Mouse (Mus musculus) megakaryocyte, embryonic 14.5 days (primary cell): ENCODE data around the gene Cdc73.

ENCODE experiments used
- FLI1 ChIP-seq: IDR thresholded peaks from 2 replicates; pipeline ENCODE4 v1.6.1; 2012; ENCODE audit warnings: low read length, inconsistent platforms, mixed read lengths
- GATA1 ChIP-seq: IDR thresholded peaks from 3 replicates; pipeline ENCODE4 v1.6.1; 2012; ENCODE audit warnings: mixed read lengths, low read length, inconsistent platforms, borderline replicate concordance

- TF ChIP-seq GATA1 (no peak), FLI1 (no peak)
These were observed 148.1 kb downstream of the Cdc73 start for GRCm38 (mm10) chr1:143554621-143555020.
